Mouse (Mus musculus) brain, embryonic 14.5 days (tissue): ENCODE results near the gene Tmem266.

ENCODE experiments used
- CTCF ChIP-seq: fragments of 200-500 bp; IDR thresholded peaks from 2 replicates; pipeline ENCODE4 v1.5.1; 2012; ENCODE audit warnings: inconsistent platforms, mild to moderate bottlenecking, moderate library complexity, borderline replicate concordance; ENCODE audit not compliant: insufficient read depth, insufficient read length; ENCODE audit errors: extremely low read depth
- POLR2A ChIP-seq: fragments of 200-500 bp; IDR thresholded peaks from 2 replicates; pipeline ENCODE4 v1.6.1; 2012; ENCODE audit warnings: mild to moderate bottlenecking, inconsistent platforms, borderline replicate concordance; ENCODE audit not compliant: poor library complexity, insufficient read depth, insufficient read length, severe bottlenecking; ENCODE audit errors: extremely low read depth

DNA sequence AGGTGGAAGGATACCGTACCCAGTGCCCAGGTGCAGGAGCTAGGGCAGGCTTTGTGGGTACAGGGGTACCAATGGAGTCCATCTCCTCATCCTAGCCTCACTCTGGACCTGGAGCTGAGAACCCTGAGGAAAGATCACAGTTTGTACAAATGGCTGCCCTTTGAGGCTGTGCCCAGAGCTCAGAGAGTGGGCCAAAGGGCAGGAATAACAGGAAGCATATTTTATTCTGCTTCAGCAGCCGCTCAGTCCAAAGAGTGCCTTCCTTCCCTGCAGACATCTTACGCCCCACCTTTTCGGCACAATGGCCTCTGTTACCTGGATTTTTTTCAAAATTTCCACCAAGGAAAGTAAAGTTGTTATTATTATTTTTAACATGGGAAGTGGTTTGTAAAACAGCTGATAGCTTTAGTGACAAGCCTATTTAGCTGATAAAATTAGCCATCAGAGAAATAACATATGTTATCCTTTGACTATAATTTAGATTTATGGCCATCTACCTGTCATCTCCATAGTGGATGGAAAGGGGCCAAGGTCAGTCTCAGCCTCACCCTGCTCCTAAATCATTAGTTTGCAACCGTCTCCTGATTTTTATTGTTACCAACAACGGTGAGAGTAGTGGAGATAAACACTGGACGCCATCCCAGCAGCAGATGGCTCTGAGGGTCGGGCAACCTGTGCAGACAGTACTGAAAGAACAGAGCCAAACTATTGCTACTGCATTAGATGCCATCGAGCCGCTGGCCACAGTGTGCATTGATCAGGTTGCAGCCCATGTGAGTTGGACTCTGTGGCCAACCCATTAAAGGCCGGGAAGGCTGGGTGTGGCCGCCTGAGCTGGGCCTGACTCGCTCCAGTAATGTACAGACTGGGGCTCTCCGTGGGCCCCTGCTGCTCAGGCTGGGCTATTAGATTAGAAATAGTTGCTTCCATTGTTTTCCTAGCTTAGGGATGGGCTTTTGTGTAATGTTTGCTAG lies 97.0 kb downstream of the Tmem266 start:
- no peak for TF ChIP-seq CTCF
- no peak for TF ChIP-seq POLR2A
